Mouse (Mus musculus) neural tube, embryonic 14.5 days (tissue): ENCODE measurements around the gene Limch1. TPM values are rescaled to one million over a fixed set of nuclear protein-coding genes. Genes with fewer than 3 reads are reported as not detected.

ENCODE experiments used
- ATAC-seq: fragments of 200-750 bp; cut with Nextera tagmentation; 2 replicates; pipeline ENCODE4 v1.8.0; 2017; ENCODE audit warnings: low read depth, mild to moderate bottlenecking, moderate TSS enrichment, moderate library complexity
- H3K27ac ChIP-seq: fragments of 300-500 bp; sonication (generic); 2 replicates; pipeline ENCODE4 v1.5.1; 2014; ENCODE audit warnings: low read depth, mild to moderate bottlenecking, control low read depth, low read length, moderate library complexity, mixed read lengths
- H3K27me3 ChIP-seq: fragments of 300-500 bp; sonication (generic); 2 replicates; pipeline ENCODE4 v1.6.1; 2014; ENCODE audit warnings: low read length; ENCODE audit not compliant: control insufficient read depth, insufficient read depth
- H3K36me3 ChIP-seq: fragments of 300-500 bp; sonication (generic); 2 replicates; pipeline ENCODE4 v1.6.1; 2014; ENCODE audit warnings: low read length, mixed read lengths; ENCODE audit not compliant: control insufficient read depth, insufficient read depth
- H3K4me1 ChIP-seq: fragments of 300-500 bp; sonication (generic); 2 replicates; pipeline ENCODE4 v1.6.1; 2014; ENCODE audit warnings: low read length; ENCODE audit not compliant: control insufficient read depth, insufficient read depth
- H3K4me2 ChIP-seq: fragments of 300-500 bp; sonication (generic); 2 replicates; pipeline ENCODE4 v1.6.1; 2014; ENCODE audit warnings: mild to moderate bottlenecking, low read depth, low read length, control low read depth
- H3K4me3 ChIP-seq: fragments of 300-500 bp; sonication (generic); 2 replicates; pipeline ENCODE4 v1.5.1; 2014; ENCODE audit warnings: low read depth, low read length, control low read depth, mixed read lengths
- H3K9ac ChIP-seq: fragments of 300-500 bp; sonication (generic); replicated peaks from 2 replicates; pipeline ENCODE4 v1.6.1; 2014; ENCODE audit warnings: low read depth, mild to moderate bottlenecking, control low read depth, low read length, mixed read lengths
- H3K9me3 ChIP-seq: fragments of 300-500 bp; sonication (generic); 2 replicates; pipeline ENCODE4 v1.6.1; 2016; ENCODE audit warnings: low read length; ENCODE audit not compliant: control insufficient read depth
- WGBS: fragments of 180-500 bp; shearing (Covaris S2); extraction: QIAGEN DNeasy Blood & Tissue Kit; methylation state at CpG from one replicate; pipeline ENCODE4 v1.1.7; 2014; 5-methylcytosine and 5-hydroxymethylcytosine counted together
- polyA plus RNA-seq: library from polyadenylated mRNA; unstranded; fragments of >200 nt; fragmentation: Nextera tagmentation; extraction: Ambion mirVana; gene quantifications from 2 replicates; pipeline ENCODE4 v1.2.1, GENCODE M21; 2014

Gene Limch1
- polyA plus RNA-seq, 1 experiment from 2014 or later: 81.8 TPM

DNA sequence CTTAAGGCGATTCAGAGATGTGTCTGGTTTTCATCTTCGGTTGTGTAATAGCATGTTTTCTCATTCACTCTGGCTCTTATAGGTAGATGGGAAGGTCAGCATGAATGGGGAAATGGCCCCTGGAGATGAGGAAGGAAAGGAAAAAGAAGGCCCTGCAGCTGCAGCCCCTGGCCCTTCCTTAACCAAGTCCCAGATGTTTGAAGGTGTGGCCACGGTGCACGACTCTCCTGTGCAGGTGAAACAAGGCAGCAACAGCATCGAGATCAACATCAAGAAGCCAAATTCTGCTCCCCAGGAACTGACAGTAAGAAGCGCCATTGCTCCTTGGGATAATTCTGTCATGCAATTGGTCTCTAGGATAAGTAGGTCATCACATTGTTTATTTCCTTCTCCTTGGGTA lies 256.7 kb downstream of the Limch1 start:
- WGBS: 90% methylated on average over 6 of the region's 6 CpGs
- Histone ChIP-seq H3K36me3 (peaks cover 3% of the 10 kb centered on the region; the same call in 1 of the 2 replicates), H3K4me1 (no peaks in the 10 kb centered on the region; the same call in 1 of the 2 replicates), H3K4me3 (no peak overlapping the region), H3K27me3 (no peaks in the 10 kb centered on the region), H3K9ac (no peak overlapping the region), H3K4me2 (no peak overlapping the region), H3K9me3 (no peaks in the 10 kb centered on the region), H3K27ac (no peak overlapping the region)
- no peak for ATAC-seq

DNA sequence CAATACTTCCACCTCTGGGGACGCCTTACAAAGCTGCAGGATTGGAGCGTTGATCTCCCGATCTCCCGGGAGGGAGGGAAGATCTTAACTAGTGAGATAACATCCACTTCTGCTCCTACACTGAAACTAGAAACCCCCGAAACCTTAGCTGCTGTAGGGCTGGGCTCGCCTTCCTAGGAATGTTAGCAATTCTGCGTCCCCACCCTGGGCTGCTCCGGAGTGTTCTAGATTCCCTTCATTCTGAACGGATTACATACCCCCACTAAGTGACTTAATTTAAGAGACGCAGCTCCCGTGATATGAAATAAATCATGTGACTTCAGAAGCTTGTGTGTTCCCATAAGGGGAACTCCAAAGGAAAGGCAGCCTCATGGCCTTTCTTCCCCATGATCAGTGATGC lies 259.0 kb downstream of the Limch1 start:
- WGBS: 89% methylated on average over 11 of the region's 11 CpGs
- peaks cover 3% of the 10 kb centered on the region; the same call in 1 of the 2 replicates for H3K36me3 ChIP-seq
- no peak overlapping the region for H3K9ac ChIP-seq
- no peaks in the 10 kb centered on the region for H3K4me1 ChIP-seq
- no peak overlapping the region for H3K4me2 ChIP-seq
- no peaks in the 10 kb centered on the region for H3K9me3 ChIP-seq
- no peaks in the 10 kb centered on the region for H3K27me3 ChIP-seq
- H3K27ac ChIP-seq: no peak overlapping the region
- no peak overlapping the region for H3K4me3 ChIP-seq
- no peak for ATAC-seq

DNA sequence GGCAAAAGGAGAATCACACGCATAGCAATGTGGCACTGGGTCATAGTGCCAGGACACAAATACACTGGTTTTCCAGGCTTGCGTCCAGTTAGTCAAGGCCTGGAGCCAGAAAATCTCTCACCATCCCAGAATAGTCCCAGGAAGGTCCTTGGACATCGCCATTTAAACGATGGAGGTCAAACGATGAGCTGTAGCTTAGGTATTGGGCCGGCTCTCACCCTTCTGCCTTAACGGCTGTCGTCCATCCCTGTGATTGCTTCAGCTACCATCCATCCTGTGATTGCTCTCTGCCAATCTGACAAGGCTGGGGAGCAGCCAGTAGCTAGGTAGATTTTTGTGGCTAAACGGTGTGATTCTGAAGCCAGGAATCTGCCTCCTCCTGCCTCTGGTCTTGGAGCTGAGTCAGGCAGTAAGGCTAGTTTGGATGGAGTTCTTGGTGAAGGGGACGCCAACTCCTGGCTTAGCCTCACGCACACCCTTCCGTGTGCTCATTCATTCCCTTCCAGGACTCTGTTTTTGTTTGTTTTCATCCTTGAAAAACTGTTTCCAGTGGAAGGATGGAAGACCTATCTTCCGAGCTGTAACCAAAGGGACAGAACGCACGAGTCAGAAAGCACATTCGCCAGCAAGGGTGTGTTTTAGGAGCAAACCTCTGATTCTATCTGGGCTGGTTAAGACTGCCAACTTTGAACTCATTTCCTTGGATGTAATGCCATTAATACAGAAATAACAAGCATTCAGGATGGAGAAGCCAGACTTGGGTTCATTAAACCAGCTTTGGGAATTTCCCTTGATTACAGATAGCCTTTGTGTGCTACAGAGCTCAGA lies 265.6 kb downstream of the Limch1 start:
- WGBS: 82% methylated on average over 16 of the region's 16 CpGs
- no peaks in the 10 kb centered on the region for H3K27me3 ChIP-seq
- no peak overlapping the region for H3K9ac ChIP-seq
- no peaks in the 10 kb centered on the region for H3K9me3 ChIP-seq
- 0 out of 2 replicates have a peak, but pooled peaks cover 3% of the 10 kb centered on the region for H3K4me1 ChIP-seq
- no peaks in the 10 kb centered on the region for H3K36me3 ChIP-seq
- no peak for ATAC-seq
- no peak overlapping the region for H3K27ac ChIP-seq
- no peak overlapping the region for H3K4me2 ChIP-seq
- no peak overlapping the region for H3K4me3 ChIP-seq

DNA sequence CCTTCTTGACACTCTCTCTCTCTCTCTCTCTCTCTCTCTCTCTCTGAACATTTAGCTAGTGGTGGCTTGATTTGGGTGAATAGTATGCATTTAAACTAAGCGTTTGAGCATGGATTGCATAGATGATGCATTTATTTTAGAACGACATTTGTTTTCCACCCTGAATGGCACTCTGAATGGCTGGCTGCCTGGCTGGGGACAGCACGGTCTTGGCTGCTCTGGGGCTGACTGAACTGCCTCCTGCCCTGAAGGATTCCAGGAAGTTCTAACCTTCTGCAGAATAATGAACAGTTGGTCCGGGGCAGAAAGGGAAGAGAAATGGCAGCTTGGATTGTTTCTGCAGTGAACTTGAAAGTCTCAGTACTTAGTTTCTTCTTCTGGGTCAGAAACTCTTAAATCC lies 266.4 kb downstream of the Limch1 start:
- H3K4me3 ChIP-seq: no peak overlapping the region
- no peak overlapping the region for H3K27ac ChIP-seq
- H3K9me3 ChIP-seq: no peaks in the 10 kb centered on the region
- no peak overlapping the region for H3K9ac ChIP-seq
- WGBS: 84% methylated on average over 4 of the region's 4 CpGs
- no peaks in the 10 kb centered on the region for H3K27me3 ChIP-seq
- H3K4me2 ChIP-seq: no peak overlapping the region
- H3K36me3 ChIP-seq: no peaks in the 10 kb centered on the region
- ATAC-seq: no peak
- H3K4me1 ChIP-seq: 0 out of 2 replicates have a peak, but pooled peaks cover 3% of the 10 kb centered on the region

DNA sequence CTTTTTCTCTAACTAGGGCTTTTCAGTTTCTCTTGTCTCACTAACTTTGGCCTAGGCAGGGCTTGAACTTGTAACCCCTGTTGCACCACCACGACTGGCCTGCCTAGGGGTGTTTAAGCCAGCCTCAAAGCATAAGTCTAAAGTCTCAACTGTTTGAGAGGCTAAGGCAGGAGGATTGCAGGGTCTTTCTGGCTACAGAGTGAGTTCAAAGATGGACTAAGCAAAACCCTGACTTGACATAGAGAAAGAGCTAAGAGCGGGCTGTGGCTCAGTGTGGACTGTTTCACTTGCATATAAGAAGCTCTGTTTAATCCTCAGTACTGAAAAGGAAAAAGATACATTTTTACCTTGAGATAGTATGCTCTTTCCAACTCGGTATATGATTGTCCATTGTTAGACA lies 268.3 kb downstream of the Limch1 start:
- Histone ChIP-seq H3K36me3 (no peaks in the 10 kb centered on the region), H3K9ac (no peak overlapping the region), H3K27ac (no peak overlapping the region), H3K4me2 (no peak overlapping the region), H3K4me1 (0 out of 2 replicates have a peak, but pooled peaks cover 3% of the 10 kb centered on the region), H3K4me3 (no peak overlapping the region), H3K27me3 (no peaks in the 10 kb centered on the region), H3K9me3 (no peaks in the 10 kb centered on the region)
- ATAC-seq: no peak
- WGBS: 83% methylated on average over 3 of the region's 3 CpGs

DNA sequence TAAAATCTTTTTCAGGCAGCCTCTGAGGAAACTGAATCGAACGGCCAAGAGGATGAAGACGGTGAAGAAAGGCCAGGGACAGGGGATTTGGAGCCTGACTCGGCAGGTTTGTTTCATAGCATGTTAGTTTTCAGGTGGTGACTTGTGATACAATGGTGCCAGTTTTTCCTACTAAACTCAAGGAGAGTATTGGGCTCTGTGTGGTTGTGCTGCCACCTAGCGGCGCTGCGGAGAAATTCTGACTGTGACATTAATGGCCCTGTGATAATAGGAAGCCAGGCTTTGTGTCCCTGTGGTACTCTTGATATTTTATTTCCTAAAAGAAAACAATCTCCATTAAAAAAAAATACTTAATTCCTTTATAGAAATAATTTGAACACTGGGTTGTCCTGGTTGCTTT lies 270.8 kb downstream of the Limch1 start:
- H3K4me2 ChIP-seq: no peak overlapping the region
- no peaks in the 10 kb centered on the region for H3K27me3 ChIP-seq
- no peak overlapping the region for H3K27ac ChIP-seq
- H3K36me3 ChIP-seq: no peaks in the 10 kb centered on the region
- H3K4me3 ChIP-seq: no peak overlapping the region
- ATAC-seq: peak; percentile 88; the same call in 1 of the 2 replicates
- H3K9ac ChIP-seq: no peak overlapping the region
- 11% methylated on average over 7 of the region's 7 CpGs for WGBS
- no peaks in the 10 kb centered on the region for H3K4me1 ChIP-seq
- H3K9me3 ChIP-seq: no peaks in the 10 kb centered on the region

DNA sequence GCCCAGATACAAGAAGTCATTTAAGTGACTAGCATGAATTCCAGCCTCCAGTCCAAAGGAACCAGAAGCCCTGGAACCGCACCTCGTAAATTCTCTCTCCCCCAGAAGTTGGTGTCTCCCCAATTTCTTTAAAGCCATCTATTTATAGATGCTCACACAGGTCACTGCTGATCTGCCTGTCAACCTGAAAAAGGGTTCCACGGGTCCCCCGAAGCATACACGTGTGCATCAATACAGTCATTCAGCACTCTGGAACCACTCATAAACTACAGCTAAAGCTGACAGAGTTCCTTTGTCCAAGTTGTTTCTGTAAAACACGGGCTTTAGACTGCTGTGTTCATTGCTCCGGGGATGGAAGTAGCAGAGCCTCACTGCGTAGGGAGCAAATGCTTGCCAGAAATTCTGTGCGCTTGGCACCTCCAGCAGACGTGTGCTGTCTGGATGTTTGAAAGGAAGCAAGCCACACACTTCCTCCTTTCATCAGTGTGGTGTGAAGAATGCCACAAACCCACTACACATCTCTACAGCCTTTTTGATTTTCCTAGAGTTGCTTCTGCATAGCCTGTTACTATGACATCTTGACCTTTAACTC lies 278.9 kb downstream of the Limch1 start:
- 55% methylated on average over 10 of the region's 10 CpGs for WGBS
- H3K9me3 ChIP-seq: no peaks in the 10 kb centered on the region
- H3K4me1 ChIP-seq: no peaks in the 10 kb centered on the region
- no peak overlapping the region for H3K4me3 ChIP-seq
- ATAC-seq: no peak
- peaks cover 4% of the 10 kb centered on the region for H3K36me3 ChIP-seq
- no peak overlapping the region for H3K9ac ChIP-seq
- no peak overlapping the region for H3K27ac ChIP-seq
- no peaks in the 10 kb centered on the region for H3K27me3 ChIP-seq
- H3K4me2 ChIP-seq: no peak overlapping the region

DNA sequence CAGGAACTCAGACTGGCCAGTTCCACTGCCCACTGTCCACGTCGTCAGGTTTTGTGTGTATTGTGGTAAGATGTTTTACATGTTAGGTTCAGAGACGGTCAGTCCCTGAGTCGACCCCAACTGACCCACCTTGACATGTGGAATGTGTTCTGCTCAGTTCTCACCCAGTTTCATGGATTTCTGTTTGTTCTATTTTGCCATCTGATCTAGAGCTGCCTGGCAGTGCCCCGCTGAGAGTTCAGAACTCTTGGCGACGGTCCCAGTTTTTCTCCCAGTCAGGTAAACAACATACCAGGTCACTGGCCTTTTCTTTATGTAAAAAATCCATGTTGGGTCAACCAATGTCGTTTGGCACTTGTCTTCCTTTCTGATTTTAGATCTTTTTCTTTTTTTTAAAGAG lies 279.5 kb downstream of the Limch1 start:
- no peak for ATAC-seq
- 85% methylated on average over 8 of the region's 8 CpGs for WGBS
- H3K4me2 ChIP-seq: no peak overlapping the region

DNA sequence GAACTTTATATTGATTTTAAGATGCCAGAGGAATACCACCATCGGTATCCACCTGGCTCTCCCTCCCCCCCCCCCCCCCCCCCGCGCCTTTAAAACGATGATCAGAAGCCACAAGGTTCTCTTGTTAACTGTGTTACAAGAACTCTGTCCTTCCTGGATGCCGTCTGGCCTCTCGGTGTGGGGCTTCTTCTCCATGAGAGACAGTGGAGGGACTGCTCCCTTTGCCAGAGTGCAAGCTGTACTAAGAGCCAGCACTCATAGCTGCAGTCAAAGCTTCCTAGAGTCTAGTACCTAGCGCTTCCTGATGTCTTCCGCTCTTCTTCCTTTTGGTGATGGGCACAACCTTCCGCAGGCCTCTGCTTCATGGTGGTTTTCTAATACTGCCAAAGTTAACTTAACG lies 280.0 kb downstream of the Limch1 start:
- Histone ChIP-seq H3K27me3 (no peaks in the 10 kb centered on the region), H3K4me3 (no peak overlapping the region), H3K4me1 (no peaks in the 10 kb centered on the region), H3K36me3 (peaks cover 10% of the 10 kb centered on the region), H3K9me3 (no peaks in the 10 kb centered on the region), H3K27ac (no peak overlapping the region), H3K4me2 (no peak overlapping the region), H3K9ac (no peak overlapping the region)
- no peak for ATAC-seq
- 84% methylated on average over 8 of the region's 10 CpGs for WGBS

More for the DNA sequence above, 279.5 kb downstream of the Limch1 start:
- H3K9ac ChIP-seq: no peak overlapping the region
- peaks cover 9% of the 10 kb centered on the region for H3K36me3 ChIP-seq
- no peaks in the 10 kb centered on the region for H3K4me1 ChIP-seq
- no peak overlapping the region for H3K4me3 ChIP-seq
- H3K27ac ChIP-seq: no peak overlapping the region
- H3K27me3 ChIP-seq: no peaks in the 10 kb centered on the region
- H3K9me3 ChIP-seq: no peaks in the 10 kb centered on the region
